Mouse (Mus musculus) left cerebral cortex, postnatal 10 days (tissue): Measurements from ENCODE around the gene Spock2. TPM values are rescaled to one million over a fixed set of nuclear protein-coding genes. Genes with fewer than 3 reads are reported as not detected.
"Not testable (repeated sequence)": the region's sequence is repeated elsewhere in the genome, so short reads cannot be mapped to it uniquely, and the experiment has no call there.

Source experiments
- DNase-seq, 2 experiments: peaks; one replicate each; pipeline ENCODE4 v3.0.0; 2021 to 2022; ENCODE audit warnings: low spot score in 2 of 2, mixed read lengths in 1 of 2; ENCODE audit errors: extremely low spot score in 1 of 2
- intact Hi-C: fragments of 180-260 bp; cut with DNase I; formaldehyde crosslinking; loops from one replicate; pipeline ENCODE4 v1.15.1; 2025
- total RNA-seq, 2 experiments: library from RNA; stranded (reverse); gene quantifications; 2 replicates each; pipeline ENCODE4 v1.2.3; 2021

Spock2 gene
- total RNA-seq, 2 experiments from 2014 or later: 484 to 496 TPM

DNA sequence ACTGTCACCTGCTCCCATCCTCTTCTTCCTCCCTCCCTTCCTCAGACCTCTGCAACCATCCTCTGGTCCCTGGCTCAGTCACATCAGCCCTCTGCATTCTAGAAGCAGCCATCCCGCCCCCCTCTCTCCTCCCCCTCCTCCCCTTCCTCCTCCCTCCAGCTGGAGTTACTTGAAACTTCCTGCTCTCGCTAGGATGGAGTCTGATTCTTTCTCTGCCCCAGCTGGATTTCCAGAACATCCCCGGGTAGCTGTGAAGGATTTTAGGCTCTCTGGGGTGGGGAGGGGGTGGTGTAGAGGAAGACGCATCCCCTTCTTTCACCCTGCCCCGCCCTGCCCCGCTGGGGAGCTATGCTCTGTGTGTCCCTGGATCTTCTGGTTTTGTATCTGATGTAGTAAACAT lies 27.5 kb downstream of the Spock2 start:
- no peak for DNase-seq
- intact Hi-C loops: no loop called here

DNA sequence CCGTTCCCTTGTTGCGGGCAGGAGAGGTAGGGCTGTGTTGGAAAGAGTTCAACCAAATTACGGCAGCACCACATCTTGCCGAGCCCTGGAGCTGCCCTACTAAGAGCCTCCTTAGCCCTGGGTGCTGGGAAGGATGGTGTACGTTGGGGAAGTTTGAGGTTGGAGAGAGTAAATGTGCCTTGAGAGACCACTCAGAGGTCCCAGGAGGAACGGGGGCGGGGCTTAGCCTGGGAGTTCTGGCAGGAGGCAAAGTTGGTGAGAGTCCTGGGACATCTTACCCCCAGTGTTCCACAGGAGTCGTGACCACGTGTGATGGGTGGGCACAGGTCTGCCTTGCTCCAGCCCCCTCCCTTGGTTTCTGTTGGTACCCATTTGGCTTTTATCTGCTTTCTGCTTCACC lies 28.2 kb downstream of the Spock2 start:
- intact Hi-C loops: no loop called here

GRCm38 (mm10) chr10:60136010-60136409 lies 30.0 kb downstream of the Spock2 start:
- intact Hi-C loops, DNase-seq: not testable (repeated sequence)

More for the DNA sequence above, 28.2 kb downstream of the Spock2 start:
- no peak for DNase-seq

- intact Hi-C loops: no loop called here
- no peak for DNase-seq
These were observed 30.9 kb downstream of the Spock2 start for GRCm38 (mm10) chr10:60136935-60137334.

DNA sequence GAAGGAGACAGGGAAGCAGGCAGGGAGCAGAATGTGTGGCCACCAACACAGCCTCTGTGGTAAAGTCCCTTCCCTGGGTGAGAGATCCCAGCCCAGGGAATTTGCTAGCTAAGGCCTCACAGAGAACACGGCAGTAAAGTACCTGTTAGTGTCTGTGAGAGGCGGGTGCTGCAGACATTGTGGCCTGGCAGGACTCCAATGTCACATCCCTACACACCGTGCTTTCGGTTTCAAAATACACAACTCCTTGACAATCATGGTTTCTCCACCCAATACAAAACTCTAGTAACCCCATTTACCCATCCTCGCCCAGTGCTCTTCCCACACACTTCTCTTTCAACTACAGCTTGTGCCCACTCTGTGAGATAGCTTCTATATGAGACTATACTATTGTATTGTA lies 32.7 kb downstream of the Spock2 start:
- intact Hi-C loops: no loop called here
- DNase-seq: no peak

GRCm38 (mm10) chr10:60140751-60141150 lies 34.7 kb downstream of the Spock2 start:
- DNase-seq: no peak
- intact Hi-C loops: loop anchor here (10.0 kb wide), 1 partner anchor 614 kb away; the partner anchor contains the start of gene Slc29a3

GRCm38 (mm10) chr10:60141656-60142160 lies 35.7 kb downstream of the Spock2 start:
- intact Hi-C loops: loop anchor here (10.0 kb wide), 1 partner anchor 613 kb away; the partner anchor contains the start of gene Slc29a3
- DNase-seq: no peak

DNA sequence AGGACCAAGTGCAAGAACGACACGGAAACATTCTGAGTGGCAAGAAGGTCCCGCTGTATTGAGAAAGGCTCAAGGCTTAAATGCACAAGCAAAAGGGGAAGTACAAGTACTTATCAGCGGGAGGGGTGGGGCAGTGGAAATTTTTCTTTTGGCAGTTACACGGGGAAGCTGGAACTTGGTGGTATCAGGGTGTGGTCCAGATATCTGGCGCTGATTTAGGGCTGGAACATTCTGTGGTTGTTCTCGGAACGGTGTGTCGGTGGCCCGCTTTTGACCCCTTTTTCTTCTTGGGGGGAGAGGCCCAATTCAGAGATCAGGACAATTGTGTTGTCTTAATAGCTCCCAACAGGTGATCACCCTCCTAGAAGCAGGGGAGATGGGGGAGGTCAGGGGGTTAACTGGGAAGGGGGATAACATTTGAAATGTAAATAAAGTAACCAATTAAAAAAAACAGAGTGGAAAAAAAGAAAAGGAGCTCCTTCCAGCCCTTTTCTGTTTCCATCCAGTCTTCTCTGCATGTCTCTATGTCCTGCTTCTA lies 41.6 kb downstream of the Spock2 start:
- DNase-seq: not testable (repeated sequence)
- intact Hi-C loops: loop anchor here (2.0 to 10.0 kb wide), 2 partner anchors 97 to 607 kb away; partner anchors contain the start of gene Slc29a3

GRCm38 (mm10) chr10:60148087-60148486 lies 42.1 kb downstream of the Spock2 start:
- intact Hi-C loops: loop anchor here (2.0 to 10.0 kb wide), 2 partner anchors 97 to 607 kb away; partner anchors contain the start of gene Slc29a3
- DNase-seq: peak in 1 of 2 experiments; percentile 76

- intact Hi-C loops: loop anchor here (5.0 kb wide), 1 partner anchor 41 kb away; no protein-coding TSS in a partner anchor
- no peak for DNase-seq
These were observed 45.2 kb downstream of the Spock2 start for GRCm38 (mm10) chr10:60151107-60151663.

- intact Hi-C loops: no loop called here
- no peak for DNase-seq
These were observed 50.0 kb downstream of the Spock2 start for GRCm38 (mm10) chr10:60156016-60156415.

GRCm38 (mm10) chr10:60158144-60158543 lies 52.1 kb downstream of the Spock2 start:
- intact Hi-C loops: no loop called here
- DNase-seq: no peak

DNA sequence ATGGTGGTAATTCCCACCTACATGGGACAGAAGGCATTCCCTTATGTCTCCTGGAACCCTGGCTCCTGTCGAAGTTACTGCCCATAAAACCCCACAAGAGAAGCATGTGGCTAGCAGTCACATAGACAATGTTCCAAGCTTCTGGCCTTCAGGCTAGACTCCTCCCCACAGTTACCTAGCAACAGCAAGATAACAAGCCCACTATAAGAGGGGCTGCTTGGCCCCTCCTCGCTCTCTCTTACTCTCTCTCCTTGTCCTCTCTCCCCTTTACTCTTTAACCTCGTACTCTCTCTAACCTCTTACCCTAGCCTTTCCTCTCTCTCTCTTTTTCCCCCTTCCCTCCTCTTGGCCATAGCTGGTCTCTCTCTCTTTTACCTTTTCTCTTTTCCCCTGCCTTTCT lies 55.4 kb downstream of the Spock2 start:
- DNase-seq, intact Hi-C loops: not testable (repeated sequence)

DNA sequence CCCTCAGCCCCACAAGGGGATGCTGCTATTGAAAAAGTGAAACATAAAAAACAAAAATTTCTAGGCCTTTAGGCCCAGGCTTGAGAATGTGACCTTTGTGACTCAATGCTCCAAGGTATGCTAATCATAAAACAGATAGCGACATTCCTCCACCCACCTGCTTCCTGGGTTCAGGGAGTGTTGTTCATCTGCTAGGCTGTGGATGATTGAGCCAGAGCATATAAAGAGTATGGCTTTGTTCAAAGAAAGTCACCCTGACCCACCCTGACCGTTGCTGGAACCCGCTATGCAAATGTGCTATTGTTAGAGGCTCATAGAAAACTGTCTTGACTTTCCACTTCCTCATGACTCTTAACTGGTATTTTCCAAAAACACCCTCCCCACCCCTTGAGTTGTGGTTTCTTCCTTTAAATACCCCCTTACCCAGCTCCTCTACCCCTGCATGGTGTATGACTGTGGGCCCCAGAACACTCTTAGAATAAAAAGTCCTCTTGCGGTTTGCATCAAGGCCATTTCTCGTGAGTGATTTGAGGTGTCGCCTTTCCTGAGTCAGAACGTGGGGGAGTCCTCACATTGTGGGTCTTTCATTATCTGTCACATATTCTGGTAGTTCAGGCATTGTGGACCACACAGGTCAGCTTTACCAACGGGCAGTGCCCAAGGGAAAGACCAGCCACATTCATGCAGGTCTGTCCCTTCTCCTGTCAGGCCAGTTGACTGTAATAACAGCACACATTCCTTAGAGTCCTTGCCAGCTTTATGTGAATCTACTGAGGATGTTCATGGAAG lies 56.4 kb downstream of the Spock2 start:
- intact Hi-C loops, DNase-seq: not testable (repeated sequence)

DNA sequence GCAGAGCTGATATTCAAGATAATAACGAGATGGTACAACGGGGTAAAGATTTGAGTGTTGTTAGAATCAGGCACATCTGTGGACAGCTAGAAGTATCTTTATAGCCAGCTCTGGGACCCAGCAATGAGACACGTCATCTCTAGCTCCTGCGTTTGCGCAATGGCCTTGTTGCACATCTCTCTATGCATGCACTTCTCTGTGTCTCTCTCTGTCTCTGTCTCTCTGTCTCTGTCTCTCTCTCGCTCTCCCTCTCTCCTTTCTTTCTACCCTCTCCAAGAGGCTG lies 56.9 kb downstream of the Spock2 start:
- intact Hi-C loops: no loop called here

DNA sequence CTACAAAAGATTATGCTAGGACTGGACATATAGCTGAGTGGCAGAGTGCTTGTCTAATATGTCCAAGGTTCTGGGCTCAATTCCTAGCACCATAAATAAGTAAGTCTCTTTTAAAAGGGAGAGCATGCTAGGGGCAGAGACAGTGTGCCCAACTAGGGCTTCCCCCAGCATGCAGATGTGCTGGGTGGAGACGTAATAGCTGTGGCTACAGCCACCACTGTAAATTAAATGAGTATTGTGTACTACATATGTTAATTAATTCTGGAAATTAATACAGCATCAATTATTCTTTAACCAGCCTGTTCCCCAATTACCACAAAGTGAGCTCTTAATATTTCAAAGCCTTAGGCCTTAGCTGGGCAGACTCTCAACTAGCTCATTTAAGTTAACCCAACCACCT lies 58.9 kb downstream of the Spock2 start:
- intact Hi-C loops: no loop called here
- no peak for DNase-seq

More for the DNA sequence above, 56.9 kb downstream of the Spock2 start:
- DNase-seq: no peak

DNA sequence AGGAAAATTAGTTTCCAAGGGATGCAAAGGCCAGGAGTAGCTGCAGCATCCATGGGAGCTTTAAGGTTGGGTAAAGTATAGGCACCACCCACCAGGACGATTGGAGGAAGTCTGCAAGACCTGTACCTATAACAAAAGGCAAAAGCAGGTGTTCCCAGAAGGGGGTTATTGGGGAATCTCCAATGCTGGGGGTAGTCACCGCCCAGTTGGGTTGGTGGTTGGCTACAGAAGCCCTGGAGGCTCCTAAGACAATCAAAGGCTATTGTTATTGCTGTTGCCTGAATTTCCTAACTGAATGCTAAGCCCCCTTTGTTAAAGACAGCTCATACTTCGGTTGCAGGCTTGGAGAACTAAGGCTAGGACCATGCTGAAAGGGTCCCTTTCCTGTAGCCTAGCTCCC lies 60.0 kb downstream of the Spock2 start:
- no peak for DNase-seq
- intact Hi-C loops: no loop called here

DNA sequence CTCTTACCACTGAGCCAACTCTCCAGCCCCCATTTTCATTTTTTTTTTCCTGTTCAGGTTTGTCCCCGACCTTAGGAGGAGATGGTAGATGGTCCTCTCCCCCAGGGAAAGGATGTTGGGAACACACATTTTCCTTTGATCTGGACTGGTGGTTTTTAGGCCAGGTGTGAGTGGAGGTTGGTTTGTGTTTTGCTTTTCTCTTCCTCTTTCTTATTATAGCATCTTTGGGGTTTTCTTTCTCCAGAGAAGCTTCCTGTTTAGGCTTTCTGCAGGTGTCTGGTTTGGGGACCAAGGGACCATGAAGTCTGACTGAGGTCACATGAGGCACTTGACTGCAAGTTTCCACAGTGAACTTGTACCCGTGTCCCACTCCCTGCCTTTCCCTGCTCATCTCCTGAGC lies 62.3 kb downstream of the Spock2 start:
- DNase-seq: no peak
- intact Hi-C loops: no loop called here

- intact Hi-C loops: no loop called here
- DNase-seq: no peak
These were observed 62.9 kb downstream of the Spock2 start for GRCm38 (mm10) chr10:60168960-60169359.
